Mouse (Mus musculus): Measurements from ENCODE around the gene Inhbc. TPM values are rescaled to one million over a fixed set of nuclear protein-coding genes. Genes with fewer than 3 reads are reported as not detected.

Gene Inhbc
- polyA plus RNA-seq, 1 experiment from 2014 or later, result not detected

DNA sequence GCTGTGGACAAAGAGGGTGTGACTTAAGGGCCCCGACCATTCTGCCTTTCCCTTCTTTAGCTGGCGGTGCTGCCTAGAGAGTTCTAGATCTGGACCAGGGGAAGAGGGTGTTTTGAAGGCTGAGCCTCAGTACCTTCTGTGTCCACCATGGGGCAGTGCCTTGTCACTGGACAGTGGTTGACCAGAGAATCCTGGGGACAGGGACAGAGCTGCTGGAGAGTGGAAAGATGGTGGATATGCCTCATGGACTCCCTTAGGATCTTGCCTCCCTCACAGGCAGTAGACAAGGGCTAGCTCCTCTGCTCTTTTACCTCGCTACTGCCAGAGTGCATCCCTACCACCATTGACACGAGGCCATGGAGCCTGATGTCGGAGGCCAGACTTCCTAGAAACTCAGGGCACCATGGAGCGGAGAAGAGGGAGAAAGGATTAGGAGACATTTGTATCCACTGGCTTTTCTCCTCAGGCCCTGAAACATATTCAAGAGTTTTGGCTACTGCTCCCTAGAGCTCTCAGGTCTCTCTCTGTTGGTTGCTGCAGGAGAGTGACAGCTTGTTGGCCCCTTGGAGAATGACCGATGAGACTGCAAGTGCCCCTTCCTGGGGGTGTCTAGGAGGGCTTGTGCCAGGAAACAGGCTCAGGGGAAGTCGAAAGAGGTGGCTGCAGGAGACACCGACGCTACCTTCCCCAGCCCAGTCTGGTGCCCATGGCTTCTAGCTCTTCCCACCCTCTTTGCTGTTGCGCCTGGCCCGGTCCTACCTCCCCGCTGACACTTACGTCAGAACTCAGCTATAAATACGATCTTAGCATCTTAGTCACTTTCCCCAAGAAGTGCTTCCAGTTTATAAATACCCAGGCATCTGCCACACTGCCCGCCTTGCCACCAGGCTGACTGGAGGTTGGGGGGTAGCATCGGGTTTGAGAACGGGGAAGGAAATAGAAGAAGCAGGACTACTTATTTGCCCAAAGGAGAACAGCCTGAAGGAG, 16.0 kb downstream of the Inhbc start, which contains the start of gene Inhbe:
TSS of gene Inhbe (minus strand) at position 503 of the 987 bp plus-strand sequence.
- no peak within 1 kb of the TSS for H3K4me3 ChIP-seq (replicated peaks; ENCODE audit: low read length)
- H3K27me3 ChIP-seq (ENCODE audit: control insufficient read depth, insufficient read depth, low read length), result no peaks in the 10 kb centered on the region; the same call in 1 of the 2 replicates
- WGBS, result 85% methylated on average over 18 of the region's 18 CpGs
- H3K4me1 ChIP-seq (replicated peaks; ENCODE audit: control insufficient read depth, insufficient read depth, low read length), result 0 out of 2 replicates have a peak, but pooled peaks cover 3% of the 10 kb centered on the region
- H3K9me3 ChIP-seq (ENCODE audit: control insufficient read depth, low read length), result no peaks in the 10 kb centered on the region
- no peak within 1 kb of the TSS for H3K27ac ChIP-seq
- no peak for ATAC-seq (ENCODE audit: low FRiP score)
- no peak within 1 kb of the TSS for H3K9ac ChIP-seq
- H3K4me2 ChIP-seq (replicated peaks), result no peak within 1 kb of the TSS
- H3K36me3 ChIP-seq (replicated peaks; ENCODE audit: control insufficient read depth, insufficient read depth), result no peaks in the 10 kb centered on the region
- DNase-seq (ENCODE audit: low spot score), result no peak

DNA sequence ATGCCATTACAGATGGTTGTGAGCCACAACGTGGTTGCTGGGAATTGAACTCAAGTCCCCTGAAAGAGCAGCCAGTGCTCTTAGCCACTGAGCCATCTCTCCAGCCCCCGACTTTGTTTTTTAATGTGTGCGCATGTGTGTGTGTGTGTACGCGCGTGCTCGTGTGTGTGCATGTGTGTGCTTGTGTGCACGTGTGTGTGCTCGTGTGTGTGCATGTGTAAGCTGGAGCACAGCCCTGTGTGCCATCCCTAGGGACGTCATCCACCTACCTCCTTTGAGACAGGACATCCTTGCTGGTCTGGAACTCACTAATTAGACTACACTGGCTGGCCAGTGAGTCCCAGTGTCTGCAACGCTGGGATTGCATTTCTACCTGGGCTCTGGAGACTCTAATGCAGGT, 17.5 kb downstream of the Inhbc start:
- no peaks in the 10 kb centered on the region for H3K9me3 ChIP-seq (ENCODE audit: control insufficient read depth, low read length)
- H3K4me3 ChIP-seq (replicated peaks; ENCODE audit: low read length), result no peak overlapping the region
- H3K9ac ChIP-seq, result no peak overlapping the region
- WGBS, result 88% methylated on average over 11 of the region's 11 CpGs
- H3K27me3 ChIP-seq (ENCODE audit: control insufficient read depth, insufficient read depth, low read length), result no peaks in the 10 kb centered on the region; the same call in 1 of the 2 replicates
- DNase-seq (ENCODE audit: low spot score) (no peak), ATAC-seq (ENCODE audit: low FRiP score) (no peak)
- 0 out of 2 replicates have a peak, but pooled peaks cover 3% of the 10 kb centered on the region for H3K4me1 ChIP-seq (replicated peaks; ENCODE audit: control insufficient read depth, insufficient read depth, low read length)
- no peaks in the 10 kb centered on the region for H3K36me3 ChIP-seq (replicated peaks; ENCODE audit: control insufficient read depth, insufficient read depth)
- no peak overlapping the region for H3K27ac ChIP-seq
- H3K4me2 ChIP-seq (replicated peaks), result no peak overlapping the region

DNA sequence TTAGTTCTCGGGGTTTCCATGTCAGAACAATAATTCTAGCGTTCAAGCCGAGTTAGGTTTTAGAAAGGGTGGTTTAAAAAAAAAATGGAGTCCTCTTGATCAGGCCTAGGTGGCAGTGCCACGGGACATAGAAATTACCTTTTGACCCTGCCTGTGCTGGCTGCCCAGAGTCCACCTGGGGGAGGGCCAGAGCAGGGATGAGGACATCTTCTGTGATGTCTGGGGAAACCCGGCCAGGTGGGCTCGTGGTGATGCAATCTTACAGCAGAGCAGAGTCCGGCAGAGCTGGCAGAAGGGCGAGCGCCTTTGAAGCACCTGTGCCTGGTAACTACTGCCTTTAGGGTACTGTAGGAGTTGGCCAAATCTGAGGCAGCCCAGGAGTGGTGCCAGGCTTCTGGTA, 18.0 kb downstream of the Inhbc start:
- Histone ChIP-seq H3K27ac (no peak overlapping the region), H3K4me3 (replicated peaks; ENCODE audit: low read length) (no peak overlapping the region), H3K9ac (no peak overlapping the region), H3K36me3 (replicated peaks; ENCODE audit: control insufficient read depth, insufficient read depth) (no peaks in the 10 kb centered on the region), H3K4me2 (replicated peaks) (no peak overlapping the region), H3K4me1 (replicated peaks; ENCODE audit: control insufficient read depth, insufficient read depth, low read length) (0 out of 2 replicates have a peak, but pooled peaks cover 3% of the 10 kb centered on the region), H3K27me3 (ENCODE audit: control insufficient read depth, insufficient read depth, low read length) (no peaks in the 10 kb centered on the region; the same call in 1 of the 2 replicates), H3K9me3 (ENCODE audit: control insufficient read depth, low read length) (no peaks in the 10 kb centered on the region)
- DNase-seq (ENCODE audit: low spot score) (no peak), ATAC-seq (ENCODE audit: low FRiP score) (no peak)
- 91% methylated on average over 9 of the region's 9 CpGs for WGBS

DNA sequence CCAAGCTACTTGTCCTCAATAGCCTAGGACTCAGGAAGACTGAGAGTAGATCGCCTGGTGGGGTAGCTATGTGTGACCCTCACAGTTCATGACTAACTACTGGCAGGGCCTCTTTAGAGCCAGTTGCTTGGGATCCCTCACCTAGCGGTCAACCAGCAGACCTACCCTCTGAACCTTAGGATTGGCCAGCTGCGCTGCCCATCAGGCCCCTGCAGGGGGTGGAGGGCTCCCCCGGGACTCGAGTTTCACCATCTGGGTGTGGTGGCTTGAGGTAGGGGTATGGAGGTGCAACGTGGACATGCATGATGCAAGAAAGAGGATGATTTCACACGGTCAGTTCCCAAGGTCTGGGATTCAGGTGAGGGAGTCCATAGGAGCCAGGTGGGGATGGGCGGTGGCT, 18.5 kb downstream of the Inhbc start:
- ATAC-seq (ENCODE audit: low FRiP score) (no peak), DNase-seq (ENCODE audit: low spot score) (no peak)
- Histone ChIP-seq H3K4me1 (replicated peaks; ENCODE audit: control insufficient read depth, insufficient read depth, low read length) (0 out of 2 replicates have a peak, but pooled peaks cover 3% of the 10 kb centered on the region), H3K9ac (no peak overlapping the region), H3K27me3 (ENCODE audit: control insufficient read depth, insufficient read depth, low read length) (no peaks in the 10 kb centered on the region; the same call in 1 of the 2 replicates), H3K36me3 (replicated peaks; ENCODE audit: control insufficient read depth, insufficient read depth) (no peaks in the 10 kb centered on the region), H3K9me3 (ENCODE audit: control insufficient read depth, low read length) (no peaks in the 10 kb centered on the region), H3K4me3 (replicated peaks; ENCODE audit: low read length) (no peak overlapping the region), H3K4me2 (replicated peaks) (no peak overlapping the region), H3K27ac (no peak overlapping the region)
- WGBS, result 78% methylated on average over 8 of the region's 8 CpGs

DNA sequence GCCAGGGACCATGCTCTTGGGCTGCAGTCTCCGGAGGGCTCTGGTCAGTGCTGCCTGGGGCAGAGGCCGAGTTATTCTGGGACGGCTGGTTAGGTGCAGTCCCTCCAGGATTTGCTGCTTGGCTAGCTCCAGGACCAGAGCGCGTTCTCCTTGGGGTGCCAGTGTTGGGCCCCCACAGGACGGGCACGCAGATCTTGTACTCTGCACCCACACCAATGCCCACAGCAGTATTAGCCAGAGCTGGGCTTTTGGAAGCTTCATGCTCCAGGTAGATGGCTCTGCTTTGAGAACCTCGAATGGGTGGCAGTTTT, 19.0 kb downstream of the Inhbc start:
- Histone ChIP-seq H3K9ac (0 out of 2 replicates have a peak overlapping the region, but pooled peaks have one; percentile 39), H3K4me2 (replicated peaks) (no peak overlapping the region), H3K27ac (no peak overlapping the region), H3K4me3 (replicated peaks; ENCODE audit: low read length) (no peak overlapping the region), H3K4me1 (replicated peaks; ENCODE audit: control insufficient read depth, insufficient read depth, low read length) (0 out of 2 replicates have a peak, but pooled peaks cover 3% of the 10 kb centered on the region), H3K36me3 (replicated peaks; ENCODE audit: control insufficient read depth, insufficient read depth) (no peaks in the 10 kb centered on the region), H3K9me3 (ENCODE audit: control insufficient read depth, low read length) (no peaks in the 10 kb centered on the region), H3K27me3 (ENCODE audit: control insufficient read depth, insufficient read depth, low read length) (no peaks in the 10 kb centered on the region; the same call in 1 of the 2 replicates)
- ATAC-seq (ENCODE audit: low FRiP score), result no peak
- WGBS, result 79% methylated on average over 8 of the region's 8 CpGs
- DNase-seq (ENCODE audit: low spot score), result no peak

DNA sequence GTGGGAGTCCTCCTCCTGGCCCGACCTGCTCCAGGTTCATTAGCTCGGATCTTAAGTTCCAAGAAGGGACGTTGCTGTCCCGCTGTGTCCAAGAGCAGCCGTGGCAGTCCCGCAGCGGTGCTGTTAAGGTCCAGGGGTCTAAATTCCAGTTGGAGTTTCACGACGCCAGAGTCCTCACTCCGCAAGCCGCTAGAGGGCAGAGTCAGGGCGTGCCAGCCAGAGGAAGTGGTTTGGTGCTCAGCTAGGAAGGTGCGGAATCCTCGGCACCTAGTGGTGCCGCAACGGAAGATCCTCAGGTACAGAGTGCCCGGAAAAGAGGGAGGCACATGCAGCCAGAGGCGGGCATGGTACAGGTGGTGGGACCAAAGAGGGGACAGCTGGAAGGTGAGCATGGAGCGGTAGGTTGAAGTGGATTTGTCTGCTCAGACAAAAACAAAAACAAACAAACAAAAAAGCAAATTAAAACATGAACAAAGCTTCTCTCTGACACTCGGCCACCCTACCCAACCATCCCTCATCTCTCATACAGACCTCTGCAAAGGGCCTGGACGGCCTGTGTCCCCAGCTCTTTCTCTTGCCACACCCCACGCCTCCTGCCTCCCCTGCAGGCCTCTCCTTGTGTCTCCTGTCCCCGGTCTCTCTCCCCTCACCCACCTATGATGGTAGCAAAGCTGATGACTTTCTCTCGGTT, 19.5 kb downstream of the Inhbc start:
- 0 out of 2 replicates have a peak, but pooled peaks cover 3% of the 10 kb centered on the region for H3K4me1 ChIP-seq (replicated peaks; ENCODE audit: control insufficient read depth, insufficient read depth, low read length)
- no peak overlapping the region for H3K27ac ChIP-seq
- peak overlapping the region; percentile 17 for H3K4me3 ChIP-seq (replicated peaks; ENCODE audit: low read length)
- 12% methylated on average over 24 of the region's 24 CpGs for WGBS
- H3K4me2 ChIP-seq (replicated peaks), result peak overlapping the region; percentile 46
- DNase-seq (ENCODE audit: low spot score) (peak; percentile 68), ATAC-seq (ENCODE audit: low FRiP score) (peak; percentile 60; the same call in 1 of the 2 replicates)
- H3K9me3 ChIP-seq (ENCODE audit: control insufficient read depth, low read length), result no peaks in the 10 kb centered on the region
- peak overlapping the region; percentile 39; the same call in 1 of the 2 replicates for H3K9ac ChIP-seq
- H3K27me3 ChIP-seq (ENCODE audit: control insufficient read depth, insufficient read depth, low read length), result no peaks in the 10 kb centered on the region; the same call in 1 of the 2 replicates
- no peaks in the 10 kb centered on the region for H3K36me3 ChIP-seq (replicated peaks; ENCODE audit: control insufficient read depth, insufficient read depth)

DNA sequence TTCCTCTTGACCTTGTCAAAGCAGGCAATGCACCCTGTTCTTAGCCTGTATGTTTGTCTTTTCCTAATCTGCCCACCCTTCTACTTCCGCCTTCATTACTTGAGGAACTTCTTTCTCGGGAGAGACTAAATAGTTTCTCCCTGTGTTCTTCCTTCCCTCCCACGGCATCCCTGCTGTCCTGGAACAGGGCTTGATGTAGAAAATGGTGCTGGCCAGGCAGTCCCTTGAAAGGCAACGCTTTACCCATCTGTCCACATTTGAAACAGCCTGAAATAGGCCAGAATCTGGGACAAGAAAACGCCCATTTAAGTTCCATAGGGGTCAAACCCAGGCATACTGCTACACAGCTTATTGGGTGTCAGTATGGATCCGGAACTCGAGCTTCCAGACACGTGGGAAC, 20.4 kb downstream of the Inhbc start:
- Histone ChIP-seq H3K36me3 (replicated peaks; ENCODE audit: control insufficient read depth, insufficient read depth) (no peaks in the 10 kb centered on the region), H3K9me3 (ENCODE audit: control insufficient read depth, low read length) (no peaks in the 10 kb centered on the region), H3K27me3 (ENCODE audit: control insufficient read depth, insufficient read depth, low read length) (no peaks in the 10 kb centered on the region; the same call in 1 of the 2 replicates), H3K4me3 (replicated peaks; ENCODE audit: low read length) (no peak overlapping the region), H3K27ac (no peak overlapping the region), H3K4me1 (replicated peaks; ENCODE audit: control insufficient read depth, insufficient read depth, low read length) (0 out of 2 replicates have a peak, but pooled peaks cover 3% of the 10 kb centered on the region), H3K4me2 (replicated peaks) (no peak overlapping the region), H3K9ac (no peak overlapping the region)
- no peak for DNase-seq (ENCODE audit: low spot score)
- WGBS, result 74% methylated on average over 8 of the region's 8 CpGs
- ATAC-seq (ENCODE audit: low FRiP score), result no peak

DNA sequence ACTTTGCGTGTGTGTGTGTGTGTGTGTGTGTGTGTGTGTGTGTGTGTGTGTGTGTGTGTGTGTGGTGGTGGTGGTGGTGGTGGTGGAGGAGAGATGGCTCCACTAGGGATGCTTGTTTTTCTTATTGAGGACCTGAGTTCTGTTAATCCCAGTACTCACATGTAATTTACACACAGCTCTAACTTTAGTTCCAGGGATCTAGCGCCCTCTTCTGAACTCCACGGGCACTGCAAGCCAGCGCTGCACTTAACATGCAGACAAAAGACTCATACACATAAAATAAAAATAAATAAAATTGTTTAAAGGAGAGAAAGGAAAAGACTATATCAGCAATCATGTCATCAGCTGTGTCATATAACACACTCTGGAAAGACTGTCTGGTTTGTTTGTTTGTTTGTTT, 21.3 kb downstream of the Inhbc start:
- 73% methylated on average over 4 of the region's 4 CpGs for WGBS
- no peaks in the 10 kb centered on the region; the same call in 1 of the 2 replicates for H3K27me3 ChIP-seq (ENCODE audit: control insufficient read depth, insufficient read depth, low read length)
- ATAC-seq (ENCODE audit: low FRiP score) (no peak), DNase-seq (ENCODE audit: low spot score) (no peak)
- no peak overlapping the region for H3K9ac ChIP-seq
- no peak overlapping the region for H3K4me2 ChIP-seq (replicated peaks)
- no peak overlapping the region for H3K4me3 ChIP-seq (replicated peaks; ENCODE audit: low read length)
- H3K9me3 ChIP-seq (ENCODE audit: control insufficient read depth, low read length), result no peaks in the 10 kb centered on the region
- 0 out of 2 replicates have a peak, but pooled peaks cover 3% of the 10 kb centered on the region for H3K4me1 ChIP-seq (replicated peaks; ENCODE audit: control insufficient read depth, insufficient read depth, low read length)
- H3K36me3 ChIP-seq (replicated peaks; ENCODE audit: control insufficient read depth, insufficient read depth), result no peaks in the 10 kb centered on the region
- H3K27ac ChIP-seq, result no peak overlapping the region

DNA sequence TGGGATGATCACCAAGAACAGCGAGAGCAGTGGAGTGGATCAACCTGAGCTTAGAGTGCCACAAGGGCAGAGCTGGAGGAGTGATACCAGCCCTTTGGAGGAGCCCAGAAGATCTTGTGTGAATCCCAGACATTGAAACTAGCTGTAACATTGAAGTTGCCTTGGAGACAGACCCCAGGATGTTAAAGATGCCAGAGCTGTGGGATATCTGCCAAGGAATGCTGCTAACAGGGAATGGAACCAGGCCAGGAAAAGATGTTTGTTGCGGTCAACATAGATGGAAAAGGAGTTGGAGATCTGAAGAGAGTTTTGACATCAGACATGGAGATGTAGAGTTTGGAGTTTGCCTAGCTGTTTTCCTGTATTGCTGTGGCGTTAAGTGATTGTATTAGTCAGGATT, 24.1 kb downstream of the Inhbc start:
- DNase-seq (ENCODE audit: low spot score), result no peak
- no peak overlapping the region for H3K4me3 ChIP-seq (replicated peaks; ENCODE audit: low read length)
- no peaks in the 10 kb centered on the region for H3K9me3 ChIP-seq (ENCODE audit: control insufficient read depth, low read length)
- 0 out of 2 replicates have a peak, but pooled peaks cover 3% of the 10 kb centered on the region for H3K4me1 ChIP-seq (replicated peaks; ENCODE audit: control insufficient read depth, insufficient read depth, low read length)
- H3K27ac ChIP-seq, result no peak overlapping the region
- no peak overlapping the region for H3K9ac ChIP-seq
- no peaks in the 10 kb centered on the region for H3K36me3 ChIP-seq (replicated peaks; ENCODE audit: control insufficient read depth, insufficient read depth)
- peaks cover 15% of the 10 kb centered on the region for H3K27me3 ChIP-seq (ENCODE audit: control insufficient read depth, insufficient read depth, low read length)
- no peak overlapping the region for H3K4me2 ChIP-seq (replicated peaks)
- ATAC-seq (ENCODE audit: low FRiP score), result no peak
- WGBS, result 82% methylated on average over 3 of the region's 3 CpGs
